Mouse (Mus musculus): ENCODE data around the gene Vmn2r40. TPM values are rescaled to one million over a fixed set of nuclear protein-coding genes. Genes with fewer than 3 reads are reported as not detected.
"Not testable (repeated sequence)": the region's sequence is repeated elsewhere in the genome, so short reads cannot be mapped to it uniquely, and the experiment has no call there.

Gene Vmn2r40
- total RNA-seq (2014; fragmentation: Nextera tagmentation), result not detected in 2 replicates
- total RNA-seq (2017), result not detected in 2 replicates

GRCm38 (mm10) chr7:8931335-8931734 is at the start of gene Vmn2r40:
Vmn2r40 (minus strand) TSS chr7:8931435.
- not testable (repeated sequence) for ATAC-seq (replicated peaks; ENCODE audit: low FRiP score, low TSS enrichment, poor library complexity, severe bottlenecking)

Other genes with a start within 250 kb of the Vmn2r40 start
- not detected in 2 replicates for gene Vmn2r39, start 99.4 kb upstream of the Vmn2r40 start, total RNA-seq (2014; fragmentation: Nextera tagmentation)
- gene Vmn2r39, start 99.4 kb upstream of the Vmn2r40 start, total RNA-seq (2017), result not detected in 2 replicates
- not detected in 2 replicates for gene Vmn2r38, start 166.4 kb upstream of the Vmn2r40 start, total RNA-seq (2014; fragmentation: Nextera tagmentation)
- gene Vmn2r38, start 166.4 kb upstream of the Vmn2r40 start, total RNA-seq (2017), result not detected in 2 replicates